Mouse (Mus musculus): Measurements from ENCODE around the gene Syt8. TPM values are rescaled to one million over a fixed set of nuclear protein-coding genes. Genes with fewer than 3 reads are reported as not detected.

Syt8 gene
- not detected in 2 replicates for total RNA-seq (2015; ENCODE audit: low replicate concordance)
- not detected in 2 replicates for total RNA-seq (2017; ENCODE audit: low replicate concordance)

GRCm38 (mm10) chr7:142434137-142434865 is at the start of gene Syt8:
Syt8 (plus strand) TSS chr7:142434850.
- no peak for ATAC-seq (replicated peaks; ENCODE audit: low FRiP score, poor library complexity, severe bottlenecking)

- 0 out of 2 replicates have a peak, but pooled peaks have one; percentile 10 for ATAC-seq (replicated peaks; ENCODE audit: low FRiP score, poor library complexity, severe bottlenecking)
Observed at GRCm38 (mm10) chr7:142385742-142386403, 48.8 kb upstream of the Syt8 start.

GRCm38 (mm10) chr7:142386621-142387201 is 47.9 kb upstream of the Syt8 start:
- peak; percentile 65 for ATAC-seq (replicated peaks; ENCODE audit: low FRiP score, poor library complexity, severe bottlenecking)

GRCm38 (mm10) chr7:142387419-142388148 is 47.1 kb upstream of the Syt8 start, which contains the start of gene Ctsd:
Ctsd (minus strand) TSS chr7:142388038.
- peak; percentile 78 for ATAC-seq (replicated peaks; ENCODE audit: low FRiP score, poor library complexity, severe bottlenecking)

- ATAC-seq (replicated peaks; ENCODE audit: low FRiP score, poor library complexity, severe bottlenecking): no peak
Observed at GRCm38 (mm10) chr7:142388198-142388597, 46.5 kb upstream of the Syt8 start.

GRCm38 (mm10) chr7:142388740-142389139 is 45.9 kb upstream of the Syt8 start:
- ATAC-seq (replicated peaks; ENCODE audit: low FRiP score, poor library complexity, severe bottlenecking): no peak

GRCm38 (mm10) chr7:142389961-142390650 is 44.5 kb upstream of the Syt8 start:
- no peak for ATAC-seq (replicated peaks; ENCODE audit: low FRiP score, poor library complexity, severe bottlenecking)

GRCm38 (mm10) chr7:142391108-142391507 is 43.5 kb upstream of the Syt8 start:
- no peak for ATAC-seq (replicated peaks; ENCODE audit: low FRiP score, poor library complexity, severe bottlenecking)

- no peak for ATAC-seq (replicated peaks; ENCODE audit: low FRiP score, poor library complexity, severe bottlenecking)
Observed at GRCm38 (mm10) chr7:142391609-142392008, 43.0 kb upstream of the Syt8 start.

GRCm38 (mm10) chr7:142393191-142393590 is 41.5 kb upstream of the Syt8 start:
- peak; percentile 87 for ATAC-seq (replicated peaks; ENCODE audit: low FRiP score, poor library complexity, severe bottlenecking)

- ATAC-seq (replicated peaks; ENCODE audit: low FRiP score, poor library complexity, severe bottlenecking): no peak
Observed at GRCm38 (mm10) chr7:142394261-142395190, 40.1 kb upstream of the Syt8 start.

GRCm38 (mm10) chr7:142395472-142395871 is 39.2 kb upstream of the Syt8 start:
- ATAC-seq (replicated peaks; ENCODE audit: low FRiP score, poor library complexity, severe bottlenecking): no peak

GRCm38 (mm10) chr7:142396611-142397010 is 38.0 kb upstream of the Syt8 start:
- ATAC-seq (replicated peaks; ENCODE audit: low FRiP score, poor library complexity, severe bottlenecking): no peak

GRCm38 (mm10) chr7:142398052-142398451 is 36.6 kb upstream of the Syt8 start:
- no peak for ATAC-seq (replicated peaks; ENCODE audit: low FRiP score, poor library complexity, severe bottlenecking)

GRCm38 (mm10) chr7:142399250-142399649 is 35.4 kb upstream of the Syt8 start:
- ATAC-seq (replicated peaks; ENCODE audit: low FRiP score, poor library complexity, severe bottlenecking): no peak

- ATAC-seq (replicated peaks; ENCODE audit: low FRiP score, poor library complexity, severe bottlenecking): no peak
Observed at GRCm38 (mm10) chr7:142400112-142400749, 34.4 kb upstream of the Syt8 start.

GRCm38 (mm10) chr7:142400750-142401142 is 33.9 kb upstream of the Syt8 start:
- no peak for ATAC-seq (replicated peaks; ENCODE audit: low FRiP score, poor library complexity, severe bottlenecking)

- ATAC-seq (replicated peaks; ENCODE audit: low FRiP score, poor library complexity, severe bottlenecking): no peak
Observed at GRCm38 (mm10) chr7:142403591-142403990, 31.1 kb upstream of the Syt8 start.

Data from erythroblast, adult 5-6 weeks (primary cell).